Mouse (Mus musculus) G1E (cell line): ENCODE results near the gene Utp3.
A peak's percentile ranks its signal among the peaks of the same experiment; 100 is the strongest.

ENCODE experiments used
- CTCF ChIP-seq: IDR thresholded peaks from 2 replicates; pipeline ENCODE4 v1.5.1; 2012; ENCODE audit warnings: low read depth, low read length, inconsistent platforms, mixed read lengths
- GATA1 ChIP-seq: IDR thresholded peaks from 2 replicates; pipeline ENCODE4 v1.6.1; 2012; ENCODE audit warnings: borderline replicate concordance, low read length, inconsistent platforms, mixed read lengths
- GATA2 ChIP-seq: IDR thresholded peaks from 2 replicates; pipeline ENCODE4 v1.6.1; 2012; ENCODE audit warnings: low read depth, low read length, inconsistent platforms, borderline replicate concordance
- TAL1 ChIP-seq: conservative IDR thresholded peaks from 2 replicates; pipeline ENCODE4 v1.6.1; 2012; ENCODE audit warnings: low read depth, low read length, inconsistent platforms, mixed read lengths

GRCm38 (mm10) chr5:88542651-88543282 is 11.5 kb upstream of the Utp3 start:
- TF ChIP-seq CTCF (peak; percentile 16; the same call in 1 of the 2 replicates), GATA1 (no peak), GATA2 (no peak), TAL1 (no peak)
